Mouse (Mus musculus) liver, embryonic 11.5 days (tissue): Measurements from ENCODE around the gene Ehd1. TPM values are rescaled to one million over a fixed set of nuclear protein-coding genes. Genes with fewer than 3 reads are reported as not detected.

ENCODE experiments used
- ATAC-seq: fragments of 200-750 bp; cut with Nextera tagmentation; replicated peaks from 2 replicates; pipeline ENCODE4 v1.8.0; 2017; ENCODE audit warnings: moderate number of reproducible peaks, mild to moderate bottlenecking, moderate TSS enrichment, moderate library complexity; ENCODE audit not compliant: low FRiP score
- DNase-seq: peaks from one replicate; pipeline ENCODE4 v3.0.0-alpha.2; 2017; ENCODE audit warnings: low spot score
- H3K27ac ChIP-seq: fragments of 300-500 bp; sonication (generic); 2 replicates; pipeline ENCODE4 v1.5.1; 2014; ENCODE audit warnings: mild to moderate bottlenecking, low read depth, low read length, control low read depth
- H3K27me3 ChIP-seq: fragments of 300-500 bp; sonication (generic); replicated peaks from 2 replicates; pipeline ENCODE4 v1.6.1; 2014; ENCODE audit warnings: low read length, mixed read lengths; ENCODE audit not compliant: control insufficient read depth, insufficient read depth
- H3K36me3 ChIP-seq: fragments of 300-500 bp; sonication (generic); 2 replicates; pipeline ENCODE4 v1.6.1; 2014; ENCODE audit warnings: mild to moderate bottlenecking, low read length, moderate library complexity, mixed read lengths; ENCODE audit not compliant: control insufficient read depth, insufficient read depth
- H3K4me1 ChIP-seq: fragments of 300-500 bp; sonication (generic); replicated peaks from 2 replicates; pipeline ENCODE4 v1.6.1; 2014; ENCODE audit warnings: low read length, mixed read lengths; ENCODE audit not compliant: control insufficient read depth, insufficient read depth
- H3K4me2 ChIP-seq: fragments of 300-500 bp; sonication (generic); 2 replicates; pipeline ENCODE4 v1.6.1; 2014; ENCODE audit warnings: mild to moderate bottlenecking, control low read depth, moderate library complexity
- H3K4me3 ChIP-seq: fragments of 300-500 bp; sonication (generic); 2 replicates; pipeline ENCODE4 v1.5.1; 2014; ENCODE audit warnings: low read depth, low read length, control low read depth
- H3K9ac ChIP-seq: fragments of 300-500 bp; sonication (generic); 2 replicates; pipeline ENCODE4 v1.6.1; 2014; ENCODE audit warnings: low read depth, low read length, control low read depth
- H3K9me3 ChIP-seq: fragments of 300-500 bp; sonication (generic); 2 replicates; pipeline ENCODE4 v1.6.1; 2016; ENCODE audit warnings: low read length, inconsistent platforms, mixed read lengths; ENCODE audit not compliant: control insufficient read depth
- WGBS: fragments of 180-500 bp; shearing (Covaris S2); extraction: QIAGEN DNeasy Blood & Tissue Kit; methylation state at CpG from one replicate; pipeline ENCODE4 v1.1.7; 2014; 5-methylcytosine and 5-hydroxymethylcytosine counted together
- polyA plus RNA-seq: library from polyadenylated mRNA; unstranded; fragments of >200 nt; fragmentation: Nextera tagmentation; extraction: Ambion mirVana; gene quantifications from 2 replicates; pipeline ENCODE4 v1.2.1, GENCODE M21; 2014

The Ehd1 gene
- polyA plus RNA-seq, 1 experiment from 2014 or later = 96.5 TPM

DNA sequence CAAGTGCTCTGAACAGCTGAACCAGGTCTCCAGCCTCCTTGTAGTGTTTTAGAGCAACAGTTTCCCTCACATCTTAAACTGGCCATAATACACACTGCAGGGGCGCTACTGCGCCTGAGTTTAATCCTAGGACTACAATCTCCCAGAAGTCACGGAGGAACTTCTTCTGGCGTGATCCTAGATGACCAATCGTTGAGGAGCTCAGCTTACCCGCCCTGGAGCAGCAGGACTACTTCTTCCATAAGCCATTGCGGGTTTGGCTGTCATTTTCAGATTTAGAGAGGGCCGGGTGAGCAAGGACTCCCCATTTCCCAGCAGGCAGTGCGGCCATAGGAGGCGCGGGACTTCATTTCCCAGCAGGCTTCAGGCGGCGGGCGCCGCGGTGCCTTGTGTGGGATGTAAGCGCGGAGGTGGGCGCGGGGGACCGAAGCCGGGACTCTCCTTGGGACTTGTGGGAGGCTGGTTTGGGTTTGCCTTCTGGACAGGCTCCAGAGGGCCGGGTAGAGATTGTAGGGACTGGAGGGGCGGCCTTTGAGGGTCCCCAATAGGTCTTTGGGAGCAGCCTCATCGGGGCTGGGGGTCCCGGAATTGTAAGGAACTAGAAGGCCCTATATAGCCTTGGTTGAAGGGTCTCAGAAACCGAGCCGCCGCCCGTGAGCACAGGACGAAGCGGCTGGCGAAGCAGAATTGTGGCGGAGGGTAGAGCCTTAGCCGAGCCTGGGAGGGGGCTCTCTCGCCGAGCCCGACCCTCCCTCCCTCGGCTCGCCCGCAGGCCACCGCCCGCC lies 58.3 kb downstream of the Ehd1 start, which contains the start of gene Men1:
Men1 (plus strand) TSS at position 307 of the 785 bp plus-strand sequence.
- peak within 1 kb of the TSS; percentile 94 for H3K4me2 ChIP-seq
- ATAC-seq (peak; percentile 88), DNase-seq (peak; percentile 89)
- peak within 1 kb of the TSS; percentile 74 for H3K27ac ChIP-seq
- H3K4me1 ChIP-seq = peaks cover 25% of the 10 kb centered on the region
- H3K9me3 ChIP-seq = no peaks in the 10 kb centered on the region
- H3K27me3 ChIP-seq = no peaks in the 10 kb centered on the region
- WGBS = under 1% methylated on average over 43 of the region's 43 CpGs
- H3K36me3 ChIP-seq = peaks cover 13% of the 10 kb centered on the region
- H3K4me3 ChIP-seq = peak within 1 kb of the TSS; percentile 89
- H3K9ac ChIP-seq = peak within 1 kb of the TSS; percentile 70

DNA sequence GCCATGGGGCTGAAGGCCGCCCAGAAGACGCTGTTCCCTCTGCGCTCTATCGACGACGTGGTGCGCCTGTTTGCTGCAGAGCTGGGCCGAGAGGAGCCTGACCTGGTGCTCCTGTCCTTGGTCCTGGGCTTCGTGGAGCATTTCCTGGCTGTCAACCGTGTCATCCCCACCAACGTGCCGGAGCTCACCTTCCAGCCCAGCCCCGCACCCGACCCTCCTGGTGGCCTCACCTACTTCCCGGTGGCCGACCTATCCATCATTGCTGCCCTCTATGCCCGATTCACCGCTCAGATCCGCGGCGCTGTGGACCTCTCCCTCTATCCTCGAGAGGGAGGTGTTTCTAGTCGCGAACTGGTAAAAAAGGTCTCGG lies 58.9 kb downstream of the Ehd1 start:
- no peaks in the 10 kb centered on the region for H3K27me3 ChIP-seq
- under 1% methylated on average over 25 of the region's 25 CpGs for WGBS
- peak overlapping the region; percentile 94 for H3K4me2 ChIP-seq
- peak overlapping the region; percentile 74; the same call in 1 of the 2 replicates for H3K27ac ChIP-seq
- H3K4me3 ChIP-seq = peak overlapping the region; percentile 89
- H3K9me3 ChIP-seq = no peaks in the 10 kb centered on the region
- peaks cover 30% of the 10 kb centered on the region for H3K4me1 ChIP-seq
- ATAC-seq = no peak
- H3K36me3 ChIP-seq = peaks cover 16% of the 10 kb centered on the region
- H3K9ac ChIP-seq = peak overlapping the region; percentile 70
- no peak for DNase-seq

DNA sequence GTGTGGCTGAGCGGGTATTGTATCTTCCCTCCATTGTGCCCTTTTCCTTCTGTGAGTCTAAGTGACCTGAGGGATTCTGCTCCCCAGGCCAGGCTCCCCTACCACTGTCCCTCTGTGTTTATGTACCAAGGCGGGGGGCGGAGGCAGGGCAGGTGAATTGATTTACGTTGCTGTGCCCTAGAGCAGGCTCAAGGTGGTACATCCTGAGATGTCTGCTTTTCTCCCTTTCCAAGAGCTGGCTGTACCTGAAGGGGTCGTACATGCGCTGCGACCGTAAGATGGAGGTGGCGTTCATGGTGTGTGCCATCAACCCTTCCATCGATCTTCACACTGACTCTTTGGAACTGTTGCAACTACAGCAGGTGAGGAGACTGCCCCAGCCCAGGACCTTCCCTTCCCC lies 60.4 kb downstream of the Ehd1 start:
- Histone ChIP-seq H3K27ac (no peak overlapping the region), H3K4me1 (peaks cover 37% of the 10 kb centered on the region), H3K36me3 (peaks cover 16% of the 10 kb centered on the region), H3K27me3 (no peaks in the 10 kb centered on the region), H3K9ac (no peak overlapping the region), H3K9me3 (no peaks in the 10 kb centered on the region), H3K4me2 (peak overlapping the region; percentile 94), H3K4me3 (peak overlapping the region; percentile 89)
- no peak for ATAC-seq
- 93% methylated on average over 10 of the region's 10 CpGs for WGBS
- no peak for DNase-seq

DNA sequence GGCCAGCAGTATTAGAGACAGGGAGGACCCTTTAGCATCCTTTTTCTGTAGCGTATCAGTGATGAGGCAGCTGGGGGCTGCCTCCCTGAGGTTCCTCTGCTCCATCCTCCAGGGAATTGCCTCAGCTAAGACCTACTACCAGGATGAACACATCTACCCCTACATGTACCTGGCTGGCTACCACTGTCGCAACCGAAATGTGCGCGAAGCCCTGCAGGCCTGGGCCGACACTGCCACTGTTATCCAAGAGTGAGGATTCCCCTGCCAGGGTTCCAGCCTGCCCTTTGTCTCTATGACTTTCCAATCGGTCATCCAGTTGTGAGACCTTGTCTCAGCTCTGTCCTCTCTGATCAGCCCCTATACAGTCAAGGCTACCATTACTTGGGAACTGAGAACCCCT lies 61.6 kb downstream of the Ehd1 start:
- no peak for DNase-seq
- Histone ChIP-seq H3K4me2 (no peak overlapping the region), H3K9me3 (no peaks in the 10 kb centered on the region), H3K4me3 (no peak overlapping the region), H3K36me3 (peaks cover 16% of the 10 kb centered on the region), H3K27me3 (no peaks in the 10 kb centered on the region), H3K9ac (no peak overlapping the region), H3K27ac (no peak overlapping the region), H3K4me1 (peaks cover 45% of the 10 kb centered on the region)
- WGBS = 96% methylated on average over 7 of the region's 7 CpGs
- no peak for ATAC-seq

DNA sequence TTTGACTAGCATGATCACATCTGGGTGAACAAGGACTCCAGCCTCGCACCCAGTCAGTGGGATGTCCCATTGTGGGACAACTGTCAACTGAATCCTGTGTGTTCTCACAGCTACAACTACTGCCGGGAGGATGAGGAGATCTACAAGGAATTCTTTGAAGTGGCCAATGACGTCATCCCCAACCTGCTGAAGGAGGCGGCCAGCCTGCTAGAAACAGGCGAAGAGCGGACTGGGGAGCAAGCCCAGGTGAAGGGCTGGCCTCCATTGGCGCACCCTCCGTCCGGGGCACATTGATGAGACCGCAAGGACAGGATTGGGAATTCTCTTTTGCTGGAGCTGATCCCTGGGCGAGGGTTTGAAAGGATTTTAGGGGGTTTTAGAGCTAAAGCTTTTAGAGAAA lies 62.2 kb downstream of the Ehd1 start:
- H3K4me3 ChIP-seq = no peak overlapping the region
- ATAC-seq (no peak), DNase-seq (no peak)
- no peaks in the 10 kb centered on the region for H3K9me3 ChIP-seq
- peaks cover 48% of the 10 kb centered on the region for H3K4me1 ChIP-seq
- H3K36me3 ChIP-seq = peaks cover 16% of the 10 kb centered on the region
- no peak overlapping the region for H3K4me2 ChIP-seq
- H3K9ac ChIP-seq = no peak overlapping the region
- H3K27ac ChIP-seq = no peak overlapping the region
- no peaks in the 10 kb centered on the region for H3K27me3 ChIP-seq
- 90% methylated on average over 11 of the region's 11 CpGs for WGBS

DNA sequence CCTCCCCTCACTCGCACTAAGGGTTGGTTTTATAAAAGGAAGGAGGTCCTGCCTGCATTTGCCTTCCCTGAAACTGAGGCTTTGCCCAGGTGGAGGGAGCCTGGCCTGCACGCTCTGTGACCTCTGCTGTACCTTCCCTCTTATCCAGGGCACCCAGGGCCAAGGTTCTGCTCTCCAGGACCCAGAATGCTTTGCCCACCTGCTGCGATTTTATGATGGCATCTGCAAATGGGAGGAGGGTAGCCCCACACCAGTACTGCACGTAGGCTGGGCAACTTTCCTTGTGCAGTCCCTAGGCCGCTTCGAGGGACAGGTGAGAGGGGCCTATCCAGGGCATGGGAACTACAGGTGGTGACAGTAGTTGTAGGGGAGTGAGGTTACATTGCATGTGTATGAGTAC lies 62.7 kb downstream of the Ehd1 start:
- Histone ChIP-seq H3K4me2 (no peak overlapping the region), H3K27ac (no peak overlapping the region), H3K36me3 (peaks cover 16% of the 10 kb centered on the region), H3K4me1 (peaks cover 48% of the 10 kb centered on the region), H3K27me3 (no peaks in the 10 kb centered on the region), H3K9ac (no peak overlapping the region), H3K4me3 (no peak overlapping the region), H3K9me3 (no peaks in the 10 kb centered on the region)
- ATAC-seq = no peak
- DNase-seq = no peak
- WGBS = 95% methylated on average over 6 of the region's 6 CpGs

DNA sequence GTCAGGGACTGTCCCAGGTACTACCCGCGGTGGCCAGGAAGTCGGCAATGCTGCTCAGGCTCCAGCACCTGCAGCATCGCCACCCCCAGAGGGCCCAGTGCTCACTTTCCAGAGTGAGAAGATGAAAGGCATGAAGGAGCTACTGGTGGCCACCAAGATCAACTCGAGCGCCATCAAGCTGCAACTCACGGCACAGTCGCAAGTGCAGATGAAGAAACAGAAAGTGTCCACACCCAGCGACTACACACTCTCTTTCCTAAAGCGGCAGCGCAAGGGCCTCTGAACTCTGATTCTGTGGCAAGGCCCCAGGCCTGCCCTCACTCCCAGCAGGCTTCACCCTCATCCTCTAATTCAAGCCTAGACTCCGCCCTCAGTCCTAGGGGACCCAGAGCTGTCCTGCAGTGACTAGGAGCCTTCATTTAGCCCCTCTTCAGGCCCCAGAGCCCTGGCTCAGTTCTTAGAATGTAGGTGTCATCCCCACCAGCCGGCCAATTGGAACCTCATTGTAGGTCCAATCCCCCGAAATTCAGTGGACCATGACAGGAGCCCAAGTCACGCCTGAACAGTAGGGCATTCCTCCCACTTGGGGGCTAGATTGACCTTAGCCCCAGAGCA lies 63.5 kb downstream of the Ehd1 start:
- WGBS = 50% methylated on average over 15 of the region's 15 CpGs
- H3K9me3 ChIP-seq = no peaks in the 10 kb centered on the region
- no peak for DNase-seq
- ATAC-seq = peak; percentile 10; the same call in 1 of the 2 replicates
- H3K4me3 ChIP-seq = peak overlapping the region; percentile 82; the same call in 1 of the 2 replicates
- peaks cover 48% of the 10 kb centered on the region for H3K4me1 ChIP-seq
- no peaks in the 10 kb centered on the region for H3K27me3 ChIP-seq
- H3K27ac ChIP-seq = peak overlapping the region; percentile 54
- peak overlapping the region; percentile 82 for H3K9ac ChIP-seq
- peak overlapping the region; percentile 98 for H3K4me2 ChIP-seq
- peaks cover 16% of the 10 kb centered on the region for H3K36me3 ChIP-seq

DNA sequence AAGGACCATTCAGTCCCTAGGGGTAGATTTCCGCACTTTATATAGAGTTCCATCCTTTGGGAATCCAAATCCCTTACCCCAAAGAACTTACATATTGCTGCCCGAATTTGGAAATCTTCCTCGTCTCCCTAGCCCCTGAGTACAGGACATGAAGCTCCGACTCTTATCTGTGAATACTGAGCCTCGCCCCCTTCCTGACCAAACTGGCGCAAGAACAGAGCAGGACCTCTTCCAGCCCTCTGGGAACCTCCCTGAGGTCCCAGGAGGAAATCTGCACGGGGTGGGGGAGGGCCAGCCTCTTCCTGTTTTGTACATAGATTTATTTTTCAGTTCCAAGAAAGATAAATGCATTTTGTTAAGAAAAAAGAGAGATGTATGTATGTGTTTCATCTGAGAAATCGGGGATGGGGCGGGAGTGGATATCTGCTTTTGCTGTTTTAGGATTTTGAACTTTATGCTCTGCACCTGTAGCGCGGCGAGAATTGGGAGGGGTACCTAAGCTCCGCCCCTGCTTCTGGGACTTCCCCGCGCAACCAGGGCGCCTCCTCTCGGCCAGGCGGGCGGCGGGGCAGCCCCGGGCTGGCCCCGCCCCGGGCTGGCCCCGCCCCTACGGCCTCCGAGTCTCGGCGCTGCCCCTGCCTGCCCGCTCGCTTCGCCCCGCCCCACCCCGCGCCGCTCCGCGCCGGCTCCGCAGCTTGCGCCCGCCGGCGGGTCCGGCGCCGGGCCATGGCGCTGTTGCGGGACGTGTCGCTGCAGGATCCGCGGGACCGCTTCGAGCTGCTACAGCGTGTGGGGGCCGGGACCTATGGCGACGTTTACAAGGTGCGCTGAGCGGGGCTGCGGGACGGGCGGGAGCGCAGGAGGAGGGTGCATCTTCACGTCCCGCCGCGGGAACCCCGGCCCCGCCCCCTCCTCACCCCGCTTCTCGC lies 64.3 kb downstream of the Ehd1 start, which contains the start of gene Map4k2:
Map4k2 (plus strand) TSS at position 612 of the 929 bp plus-strand sequence.
- WGBS = 3% methylated on average over 68 of the region's 72 CpGs
- peak; percentile 86 for DNase-seq
- peak within 1 kb of the TSS; percentile 82 for H3K9ac ChIP-seq
- H3K27me3 ChIP-seq = no peaks in the 10 kb centered on the region
- H3K4me2 ChIP-seq = peak within 1 kb of the TSS; percentile 98
- H3K4me1 ChIP-seq = peaks cover 46% of the 10 kb centered on the region
- peak; percentile 88 for ATAC-seq
- peaks cover 18% of the 10 kb centered on the region for H3K36me3 ChIP-seq
- peak within 1 kb of the TSS; percentile 77 for H3K27ac ChIP-seq
- peak within 1 kb of the TSS; percentile 82 for H3K4me3 ChIP-seq
- no peaks in the 10 kb centered on the region for H3K9me3 ChIP-seq
